Mouse (Mus musculus) testis, postnatal 10 days (tissue): ENCODE measurements around the gene 1700015F17Rik.

Experiments
- DNase-seq: peaks from one replicate; pipeline ENCODE4 v3.0.0; 2021; ENCODE audit warnings: low spot score

Gene 1700015F17Rik

DNA sequence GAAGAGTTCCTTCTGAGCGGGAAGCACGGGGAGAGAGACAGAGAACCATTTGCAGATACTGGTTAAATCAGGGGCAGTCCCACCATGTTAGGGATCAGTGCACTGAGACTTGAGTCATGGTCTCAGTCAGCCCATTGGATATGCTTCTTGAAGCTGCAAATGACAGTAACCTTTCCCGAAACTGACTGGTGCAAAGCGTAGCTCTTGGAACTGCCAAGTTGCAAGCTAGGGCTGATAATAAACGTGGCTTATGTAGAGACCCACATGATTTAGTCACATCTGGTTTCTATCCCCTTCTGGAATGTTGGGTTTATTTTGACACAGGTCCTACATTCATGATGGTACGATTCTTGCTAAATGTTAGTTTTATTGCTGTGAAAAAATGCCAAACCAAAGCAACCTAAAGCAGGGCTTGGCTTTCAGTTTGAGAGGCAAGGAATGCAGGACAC lies 55.2 kb downstream of the 1700015F17Rik start:
- no peak for DNase-seq

DNA sequence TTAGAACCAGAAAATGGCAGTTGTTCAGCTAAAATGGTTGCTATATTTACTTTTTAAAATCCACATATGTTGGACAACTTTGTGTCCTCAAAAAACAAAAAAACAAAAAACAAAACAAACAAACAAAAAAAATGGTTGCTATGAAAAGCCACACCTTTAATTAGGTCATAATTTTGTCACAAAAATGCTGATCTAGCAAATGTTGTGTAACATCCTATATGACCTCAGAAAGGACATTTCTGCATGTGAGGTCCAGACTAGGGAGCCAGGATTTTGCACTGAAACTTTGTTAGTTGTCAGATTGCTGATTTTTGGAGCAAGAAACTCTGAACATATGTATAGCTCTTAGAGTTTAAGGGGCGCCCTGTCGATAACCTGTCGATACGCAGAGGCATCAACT lies 55.9 kb downstream of the 1700015F17Rik start:
- DNase-seq = no peak

DNA sequence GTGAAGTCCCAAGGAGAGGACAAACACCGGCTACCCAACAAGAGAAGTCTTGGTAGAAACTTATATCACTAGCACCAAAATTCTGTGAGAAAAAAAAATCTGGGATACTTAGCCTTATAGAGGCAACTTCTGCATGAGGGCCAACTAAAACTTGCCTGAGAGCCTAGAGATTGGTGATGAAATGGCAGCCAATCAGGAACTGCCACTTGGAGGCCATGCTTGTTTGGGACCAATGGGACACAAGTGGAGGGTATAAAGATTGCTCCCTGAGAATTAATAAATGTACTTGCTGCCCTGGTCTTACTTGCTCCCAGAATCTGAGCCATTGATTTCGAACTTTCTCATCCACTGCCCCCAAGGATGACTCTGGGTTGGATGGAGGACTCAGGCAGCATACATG lies 57.5 kb downstream of the 1700015F17Rik start:
- DNase-seq = no peak

DNA sequence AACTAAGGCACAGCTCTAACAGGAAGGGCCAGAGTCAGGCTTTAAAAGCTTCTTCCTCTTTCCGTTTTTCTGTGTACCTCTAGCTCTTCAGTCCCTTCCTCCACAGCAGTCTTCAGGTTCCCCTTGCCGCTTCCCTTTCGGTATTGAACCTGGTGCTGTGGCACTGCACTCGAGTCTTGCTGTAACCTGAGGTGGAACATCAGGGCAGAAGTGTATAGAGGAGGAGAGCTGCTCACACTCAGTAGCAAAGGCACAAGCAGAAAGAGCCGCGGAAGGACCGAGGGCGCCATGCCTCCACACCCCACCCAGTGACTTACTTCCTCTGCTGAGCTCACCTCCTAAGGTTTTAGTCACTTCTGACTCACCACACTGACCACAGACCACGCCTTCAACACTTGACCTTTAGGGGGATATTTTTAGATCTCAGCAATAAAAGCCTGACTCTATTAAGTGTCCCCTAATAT lies 58.9 kb downstream of the 1700015F17Rik start, which contains the start of gene Cdk14:
Gene Cdk14 (minus strand): TSS at position 321 of the 464 bp plus-strand sequence.
- DNase-seq = no peak

DNA sequence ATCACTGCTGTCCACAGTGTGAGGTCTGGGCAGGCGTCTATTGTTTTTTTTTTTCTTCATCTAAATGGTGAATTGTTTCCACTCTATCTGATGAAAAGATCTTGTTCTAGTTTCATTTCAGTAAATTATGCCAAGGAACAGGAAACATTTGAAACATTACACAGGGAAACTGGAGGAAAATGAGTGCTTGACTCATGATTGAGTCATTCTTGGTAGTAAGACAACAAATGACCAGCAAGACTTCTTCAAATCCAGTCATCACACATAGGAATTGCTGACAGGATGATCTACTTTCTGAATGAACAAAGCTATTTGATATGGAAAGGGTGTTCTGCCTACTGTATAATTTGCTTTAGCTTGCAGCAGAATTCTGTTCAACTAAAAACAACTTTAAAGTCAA lies 59.7 kb downstream of the 1700015F17Rik start:
- DNase-seq = no peak

DNA sequence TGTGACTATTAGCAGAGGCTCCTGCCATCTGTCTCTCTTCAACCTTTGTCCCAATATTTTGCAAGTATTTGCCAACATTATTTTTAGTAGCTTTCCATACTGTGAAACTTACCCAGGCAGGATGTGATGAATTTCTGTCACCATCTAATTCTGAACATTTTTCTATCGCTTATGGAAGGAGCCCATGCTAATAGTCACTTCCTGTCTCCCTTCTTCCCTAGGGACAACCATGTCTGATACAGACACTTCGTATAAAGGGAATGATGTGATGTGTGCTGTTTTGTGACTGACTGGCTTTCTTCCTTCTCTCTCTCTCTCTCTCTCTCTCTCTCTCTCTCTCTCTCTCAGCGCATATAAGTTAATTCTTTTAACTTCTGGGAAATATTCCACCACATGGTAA lies 64.1 kb downstream of the 1700015F17Rik start:
- no peak for DNase-seq

DNA sequence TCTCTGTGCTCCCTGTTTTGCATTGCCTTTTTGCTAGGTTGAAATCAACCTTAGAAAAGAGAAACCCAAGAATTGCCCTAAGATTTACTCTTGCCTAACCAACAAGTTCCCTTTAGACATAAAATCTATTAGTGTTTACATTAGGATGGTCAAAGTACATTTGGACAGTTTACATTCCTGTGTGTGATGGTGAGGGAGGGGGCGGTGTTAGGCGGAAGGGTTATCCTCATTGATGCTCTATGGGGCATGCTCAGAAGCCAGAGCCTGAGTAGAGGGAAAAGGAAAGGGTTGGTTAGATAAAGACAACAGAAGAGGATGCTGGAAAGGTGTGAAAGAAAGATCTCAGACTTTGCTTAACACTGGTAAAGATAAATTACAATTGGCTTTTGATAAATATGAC lies 67.1 kb downstream of the 1700015F17Rik start:
- DNase-seq = no peak

DNA sequence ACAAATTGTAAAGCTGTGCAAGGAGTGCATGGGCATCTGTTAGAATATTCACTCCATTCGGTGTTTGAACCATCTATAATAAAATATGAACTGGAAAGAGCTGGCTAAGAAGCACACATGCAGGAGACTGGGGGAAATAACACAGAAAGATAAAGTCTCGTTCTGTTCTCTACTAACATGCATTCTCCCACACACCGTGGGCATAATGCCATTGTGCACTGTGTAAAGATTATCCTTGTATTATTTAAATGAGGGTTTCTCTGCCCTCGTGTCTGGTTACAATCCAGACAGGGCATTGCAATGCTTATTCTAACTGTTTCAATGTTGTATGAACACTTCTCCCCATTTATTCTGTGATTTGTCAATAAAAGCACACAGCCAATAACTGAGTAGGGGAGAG lies 77.0 kb downstream of the 1700015F17Rik start:
- DNase-seq = peak; percentile 46

DNA sequence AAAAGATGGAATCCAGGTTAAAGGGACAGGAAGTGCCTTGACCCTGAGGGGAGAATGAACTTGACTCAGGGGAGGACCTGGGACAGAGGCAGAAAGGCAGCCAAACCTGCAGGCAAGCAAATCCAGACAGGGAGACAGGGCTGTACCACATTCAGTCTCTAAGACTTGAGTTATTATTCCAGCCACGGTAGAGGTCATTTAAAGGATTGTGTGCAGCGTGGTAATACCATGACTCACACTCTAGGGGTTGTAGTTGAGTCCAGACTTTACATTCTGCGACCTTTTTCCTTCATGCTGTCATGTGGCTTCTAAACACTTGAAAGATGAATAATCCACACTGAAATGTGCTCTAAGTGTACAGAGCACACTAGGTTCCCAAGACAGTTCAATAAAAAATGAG lies 86.2 kb downstream of the 1700015F17Rik start:
- no peak for DNase-seq
